ENCODE assay signal across 17 mouse cellular contexts in genomic region chr6:101305543-101305942, GRCm38 (mm10).
"Had no signal": no experiment of that assay in that cellular context is flagged by ENCODE, and none has a peak within 500 bp of the region (broad histone marks: within the 10 kb centered on the region; RNA-seq: fewer than 3 reads in every experiment).

No protein-coding gene starts in this region.

- ATAC-seq: lung, postnatal 0 days; midbrain, embryonic 13.5 days; midbrain, embryonic 15.5 days had no signal

- H3K27me3 ChIP-seq: lung, embryonic 15.5 days; megakaryocyte, embryonic 14.5 days; midbrain, embryonic 13.5 days; midbrain, embryonic 15.5 days had no signal

- H3K9me3 ChIP-seq: lung, embryonic 15.5 days; midbrain, embryonic 13.5 days; midbrain, embryonic 15.5 days; neural tube, embryonic 12.5 days had no signal

- H3K4me3 ChIP-seq: lung, embryonic 15.5 days; megakaryocyte, embryonic 14.5 days; midbrain, embryonic 13.5 days; midbrain, embryonic 15.5 days; neural tube, embryonic 12.5 days had no signal

- H3K4me1 ChIP-seq: megakaryocyte, embryonic 14.5 days had no signal

- H3K27ac ChIP-seq: macrophage; midbrain, embryonic 13.5 days; midbrain, embryonic 15.5 days; neural tube, embryonic 12.5 days had no signal

- H3K4me2 ChIP-seq: lung, embryonic 15.5 days; midbrain, embryonic 11.5 days; midbrain, embryonic 13.5 days; midbrain, embryonic 15.5 days; neural tube, embryonic 12.5 days had no signal

- H3K36me3 ChIP-seq: lung, embryonic 15.5 days; midbrain, embryonic 13.5 days; midbrain, embryonic 15.5 days; neural tube, embryonic 12.5 days had no signal

- H3K9ac ChIP-seq: lung, embryonic 15.5 days; midbrain, embryonic 13.5 days; midbrain, embryonic 15.5 days; neural tube, embryonic 12.5 days had no signal

- DNase-seq: lung, adult 2 months; lung, postnatal 14 days; lung, postnatal 36 days; right cerebral cortex, postnatal 25 days; right cerebral cortex, postnatal 4 days; spleen, adult 18-20 months; thymus, adult 18-20 months; thymus, postnatal 14 days; thymus, postnatal 36 days had no signal
